Mouse (Mus musculus) frontal cortex, postnatal 10 days (tissue): ENCODE results near the gene Ppp2r5b.

Source experiments
- DNase-seq, 2 experiments: peaks; one replicate each; pipeline ENCODE4 v3.0.0; 2022; ENCODE audit warnings: low spot score in 2 of 2, mixed read lengths in 1 of 2

Ppp2r5b gene

GRCm38 (mm10) chr19:6268670-6269132 lies 33.0 kb upstream of the Ppp2r5b start:
- DNase-seq = no peak

DNA sequence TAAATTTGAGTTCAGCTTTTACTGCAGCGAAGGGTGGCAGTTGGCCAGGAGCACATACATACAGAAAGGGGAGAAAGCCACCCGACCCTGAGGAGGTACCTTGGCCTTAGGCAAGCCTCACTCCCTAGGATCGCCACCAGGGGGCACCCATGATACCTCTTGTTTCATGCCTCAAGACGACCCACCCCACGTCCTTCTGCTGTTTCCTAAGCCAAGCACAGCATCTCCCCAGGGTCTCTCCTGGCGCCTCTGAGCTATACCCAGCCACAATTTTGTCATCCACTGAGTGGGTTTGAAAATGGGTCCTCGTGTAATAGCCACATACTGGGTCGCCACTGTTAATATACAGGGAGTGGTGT lies 32.5 kb upstream of the Ppp2r5b start:
- DNase-seq = peak; percentile 72 to 80

DNA sequence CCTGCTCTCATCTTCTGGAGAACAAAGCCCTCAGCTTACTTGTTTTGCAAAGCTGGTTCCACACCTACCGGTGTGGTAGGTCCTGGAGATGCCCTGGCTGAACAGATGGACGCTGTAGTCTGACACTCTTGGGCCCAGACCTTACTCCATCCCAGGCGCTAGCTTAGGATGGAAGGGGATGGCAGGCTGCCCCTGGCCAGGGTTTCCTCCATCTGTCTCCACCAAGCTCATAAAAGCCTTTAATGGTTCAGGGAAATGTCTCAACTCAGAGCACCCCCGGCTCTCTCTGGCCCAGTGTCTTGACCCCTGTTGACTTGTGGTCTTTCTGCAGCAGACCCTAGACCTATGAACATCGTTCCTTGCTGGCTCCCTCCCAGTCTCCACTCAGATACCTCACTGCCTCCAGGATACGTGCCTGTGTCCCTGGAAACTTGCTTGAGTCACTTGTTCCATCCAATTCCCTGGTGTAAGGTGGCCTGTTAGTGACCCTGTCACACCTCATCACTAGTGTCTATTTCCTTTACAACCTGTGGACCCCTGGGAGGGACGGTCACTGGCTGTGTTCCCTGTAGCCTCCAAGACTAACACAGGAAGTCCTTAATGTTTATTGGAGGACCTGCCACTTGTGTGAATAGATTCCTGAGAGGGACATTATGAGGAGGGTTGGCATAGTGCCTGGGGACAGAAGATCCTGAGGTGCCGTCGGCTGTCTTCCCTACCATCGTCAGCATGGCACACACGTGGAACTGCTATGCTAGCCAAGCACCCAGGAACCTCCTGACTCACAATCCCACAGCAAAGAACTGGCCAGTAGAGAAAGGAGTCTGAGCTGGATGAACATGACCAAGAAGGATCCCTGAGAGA lies 31.9 kb upstream of the Ppp2r5b start:
- no peak for DNase-seq

- no peak for DNase-seq
These were observed 30.1 kb upstream of the Ppp2r5b start for GRCm38 (mm10) chr19:6265727-6266182.

DNA sequence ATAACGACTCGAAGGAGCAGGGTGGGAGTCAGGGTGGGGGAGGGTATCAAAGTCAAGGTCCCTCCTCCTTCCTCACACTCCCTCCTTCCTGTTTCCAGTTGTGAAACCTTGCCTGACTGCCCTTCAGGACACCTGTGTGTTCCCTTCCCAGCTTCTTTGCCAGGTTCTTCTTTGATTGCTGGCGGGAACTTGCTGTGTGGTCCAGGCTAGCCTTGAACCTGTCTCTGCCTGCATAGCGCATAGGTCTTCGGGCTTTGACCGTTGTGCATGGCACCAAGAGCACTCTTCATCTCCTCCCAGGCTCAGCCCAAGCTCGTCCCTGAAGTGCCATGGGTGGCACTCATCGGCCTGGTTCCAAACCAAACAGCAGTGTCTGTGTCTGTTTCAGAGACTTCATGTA lies 29.3 kb upstream of the Ppp2r5b start:
- DNase-seq = no peak

GRCm38 (mm10) chr19:6264200-6264599 lies 28.5 kb upstream of the Ppp2r5b start:
- no peak for DNase-seq

- DNase-seq = no peak
These were observed 27.3 kb upstream of the Ppp2r5b start for GRCm38 (mm10) chr19:6262839-6263433.

DNA sequence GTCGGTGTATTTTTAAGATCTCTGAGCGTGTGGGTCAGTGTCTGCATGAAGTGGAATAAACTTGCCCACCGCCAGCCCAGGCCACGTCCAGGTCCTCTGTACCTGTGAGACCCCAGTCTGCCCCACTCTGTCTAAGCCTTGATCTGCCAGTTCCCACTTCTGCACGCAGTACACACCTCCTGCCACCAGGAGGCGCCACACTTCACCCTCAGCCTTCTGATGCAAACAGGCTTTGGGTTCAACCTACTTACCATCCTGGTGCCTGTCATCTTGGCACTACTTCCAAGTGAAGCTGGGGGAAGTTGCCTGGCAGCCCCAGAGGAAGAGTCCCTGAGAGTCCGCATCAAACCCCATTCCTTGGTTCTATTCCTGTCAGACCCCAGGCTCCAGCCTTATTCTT lies 26.6 kb upstream of the Ppp2r5b start:
- peak in 1 of 2 experiments; percentile 57 for DNase-seq

- no peak for DNase-seq
These were observed 25.7 kb upstream of the Ppp2r5b start for GRCm38 (mm10) chr19:6261379-6261778.

DNA sequence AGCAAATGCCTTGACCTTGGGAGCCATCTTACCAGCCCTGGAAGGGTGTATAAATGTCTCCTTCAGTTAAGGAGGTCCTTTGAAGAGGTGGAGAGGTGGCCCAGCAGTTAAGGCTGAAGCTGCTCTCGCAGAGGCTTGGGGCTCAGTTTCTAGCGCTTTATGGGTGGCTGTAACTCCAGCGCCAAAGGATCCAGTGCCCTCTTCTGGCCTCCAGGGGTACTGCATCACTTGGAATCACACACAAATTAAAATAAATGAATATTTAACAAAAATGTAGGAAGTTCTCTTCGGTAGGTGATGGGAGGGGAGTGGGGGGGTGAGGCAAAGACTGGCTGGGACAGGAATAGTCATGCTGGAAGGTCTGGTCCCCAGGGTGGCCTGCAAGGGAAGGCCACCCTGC lies 25.3 kb upstream of the Ppp2r5b start:
- no peak for DNase-seq

DNA sequence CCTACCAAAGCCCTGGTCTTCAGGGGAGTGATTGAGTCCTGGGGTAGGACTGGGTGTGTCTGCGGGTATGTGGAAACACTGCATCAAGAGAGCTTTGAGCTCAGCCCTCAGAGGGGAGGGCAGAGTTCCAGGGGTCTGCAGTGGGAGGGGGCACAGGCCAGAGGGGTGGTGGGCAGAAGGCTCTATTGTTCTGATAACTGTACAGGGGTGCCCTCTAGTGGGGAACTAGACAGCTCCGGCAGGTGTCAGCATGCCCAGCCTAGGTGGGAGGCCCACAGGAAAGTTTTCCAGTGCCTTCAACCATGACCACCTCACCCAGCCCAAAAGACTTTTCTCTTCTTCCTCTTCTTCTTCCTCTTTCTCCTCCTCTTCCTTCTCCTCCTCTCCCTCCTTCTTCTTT lies 24.8 kb upstream of the Ppp2r5b start:
- DNase-seq = no peak

DNA sequence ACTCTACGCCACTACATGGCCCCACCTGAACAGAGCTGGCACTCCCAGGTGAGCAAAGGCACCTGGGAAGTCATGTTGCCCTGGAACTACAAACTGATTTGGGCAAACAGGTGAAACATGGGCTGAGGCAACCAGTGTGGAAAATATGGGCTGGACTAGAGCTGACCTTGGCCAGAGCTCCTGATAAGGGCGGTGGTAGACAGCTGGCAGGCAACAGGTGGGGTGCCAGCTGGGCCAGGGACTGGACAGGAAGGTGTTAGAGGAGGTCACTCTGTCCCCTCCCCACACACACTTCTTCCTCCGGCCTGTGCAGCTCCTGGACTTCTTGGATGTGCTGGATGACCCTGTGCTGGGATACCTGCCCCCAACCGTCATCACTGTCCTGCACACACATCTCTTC lies 17.3 kb upstream of the Ppp2r5b start:
- DNase-seq = no peak

DNA sequence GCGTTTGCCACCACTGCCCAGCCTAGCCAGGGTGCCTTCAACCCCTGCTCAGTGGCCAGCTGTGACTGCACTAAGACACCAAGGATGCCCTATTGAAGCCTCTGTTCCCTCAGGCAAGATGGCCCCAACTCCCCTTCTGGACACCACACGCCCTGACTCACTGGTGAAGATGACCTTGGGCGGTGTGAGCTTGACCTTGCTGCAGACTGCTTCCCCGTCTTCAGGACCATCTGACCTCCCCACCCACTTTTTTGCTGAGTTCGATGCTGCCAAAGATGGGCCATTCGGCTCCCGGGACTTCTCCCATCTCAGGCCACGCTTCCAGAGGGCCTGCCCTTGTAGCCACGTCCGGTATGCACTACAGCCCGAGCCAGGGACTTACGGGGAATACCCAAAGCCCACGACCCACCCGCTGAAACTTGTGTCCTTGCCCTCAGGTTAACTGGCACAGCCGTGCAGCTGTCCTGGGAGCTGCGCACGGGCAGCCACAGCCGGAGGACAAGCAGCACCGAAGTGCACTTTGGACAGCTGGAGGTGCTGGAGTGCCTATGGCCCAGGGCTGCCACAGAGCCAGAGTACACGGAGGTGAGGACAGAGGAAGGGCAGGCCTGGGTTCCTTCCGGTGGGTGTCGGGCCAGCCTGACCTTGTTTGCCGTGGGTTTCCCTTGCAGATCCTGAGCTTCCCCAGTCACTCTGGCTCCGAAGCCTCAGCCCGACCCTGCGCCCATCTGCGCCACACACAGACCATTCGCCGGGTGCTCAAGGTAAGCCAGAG lies 12.0 kb upstream of the Ppp2r5b start:
- no peak for DNase-seq

GRCm38 (mm10) chr19:6245806-6246205 lies 10.1 kb upstream of the Ppp2r5b start:
- no peak for DNase-seq

DNA sequence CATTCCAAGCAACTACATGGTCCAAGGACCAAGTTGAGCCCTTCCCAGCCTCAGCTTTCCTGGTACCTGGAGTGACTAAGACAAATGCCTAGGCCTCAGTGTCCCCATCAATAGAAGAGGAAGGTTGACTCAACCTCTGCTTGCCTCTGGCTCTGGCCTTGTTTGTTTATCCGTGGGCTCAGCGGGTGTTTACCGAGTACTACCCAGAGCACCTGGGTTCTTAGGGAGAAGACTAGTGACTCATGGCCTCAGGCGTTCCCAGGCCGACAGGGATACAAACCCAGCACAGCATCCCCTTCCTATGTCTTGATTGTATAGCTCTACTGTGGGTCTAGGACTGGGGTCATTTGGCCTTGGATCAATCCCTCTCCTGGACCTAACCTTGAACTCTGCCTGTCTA lies 7.6 kb upstream of the Ppp2r5b start:
- no peak for DNase-seq

GRCm38 (mm10) chr19:6242281-6242680 lies 6.6 kb upstream of the Ppp2r5b start:
- DNase-seq = no peak

DNA sequence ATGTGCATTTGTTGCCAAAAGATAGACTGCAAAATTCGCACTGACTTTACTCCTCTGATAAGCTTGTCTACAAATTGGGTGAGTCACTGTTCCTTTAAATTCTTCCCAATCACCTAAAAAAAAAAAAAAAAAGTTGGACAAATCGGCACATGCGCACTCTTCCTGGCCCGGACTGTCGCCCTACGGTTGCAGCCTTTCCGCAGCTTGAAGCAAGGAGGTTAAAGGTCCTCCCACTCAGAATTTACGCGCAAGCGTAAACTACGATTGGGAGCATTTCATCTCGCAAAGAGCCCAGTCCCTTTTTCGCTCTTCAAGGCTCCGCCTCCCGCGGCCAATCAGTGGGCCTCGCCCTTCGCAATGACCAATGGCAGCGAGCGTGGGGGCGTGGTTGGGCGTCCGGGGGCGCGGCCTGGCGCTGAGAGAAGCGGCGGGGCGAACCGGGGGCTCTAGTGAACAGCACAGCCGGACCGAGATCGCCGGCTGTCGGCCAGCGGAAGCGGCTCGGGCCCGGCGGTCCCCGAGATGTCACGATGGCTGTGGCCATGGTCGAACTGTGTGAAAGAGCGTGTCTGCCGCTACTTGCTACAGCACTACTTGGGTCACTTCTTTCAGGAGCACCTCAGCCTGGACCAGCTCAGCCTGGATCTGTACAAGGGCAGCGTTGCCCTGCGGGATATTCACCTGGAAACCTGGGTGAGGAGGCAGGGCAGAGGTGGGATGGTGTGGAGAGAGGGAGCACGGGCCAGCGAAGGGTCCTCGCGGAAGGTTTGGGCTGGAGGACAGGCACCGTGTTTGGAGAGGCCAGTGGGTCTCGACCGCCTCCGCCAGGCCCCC lies 5.8 kb upstream of the Ppp2r5b start, which contains the start of gene Atg2a:
Atg2a (plus strand) TSS at position 395 of the 834 bp plus-strand sequence.
- DNase-seq = peak; percentile 97 to 98

- no peak for DNase-seq
These were observed 5.1 kb upstream of the Ppp2r5b start for GRCm38 (mm10) chr19:6240725-6241124.

DNA sequence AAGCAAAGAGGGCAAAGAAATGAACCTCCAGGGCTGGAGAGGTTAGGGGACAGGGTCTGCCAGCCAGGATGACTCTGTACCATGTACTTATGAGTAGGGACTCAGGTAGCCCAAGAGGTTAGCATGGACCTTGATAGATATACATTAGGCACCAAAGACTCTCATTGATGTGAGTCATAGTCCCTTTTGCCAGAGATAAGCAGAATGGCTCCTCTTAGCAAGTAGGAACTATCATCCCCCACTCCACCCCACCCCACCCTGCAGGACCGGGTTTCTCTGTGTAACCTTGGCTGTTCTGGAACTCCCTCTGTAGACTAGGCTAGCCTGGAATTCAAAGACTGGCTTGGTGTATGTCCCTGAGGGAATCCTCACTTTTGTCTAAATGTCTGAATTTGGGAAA lies 4.5 kb upstream of the Ppp2r5b start:
- DNase-seq = no peak

- no peak for DNase-seq
These were observed 3.1 kb upstream of the Ppp2r5b start for GRCm38 (mm10) chr19:6238740-6239139.

DNA sequence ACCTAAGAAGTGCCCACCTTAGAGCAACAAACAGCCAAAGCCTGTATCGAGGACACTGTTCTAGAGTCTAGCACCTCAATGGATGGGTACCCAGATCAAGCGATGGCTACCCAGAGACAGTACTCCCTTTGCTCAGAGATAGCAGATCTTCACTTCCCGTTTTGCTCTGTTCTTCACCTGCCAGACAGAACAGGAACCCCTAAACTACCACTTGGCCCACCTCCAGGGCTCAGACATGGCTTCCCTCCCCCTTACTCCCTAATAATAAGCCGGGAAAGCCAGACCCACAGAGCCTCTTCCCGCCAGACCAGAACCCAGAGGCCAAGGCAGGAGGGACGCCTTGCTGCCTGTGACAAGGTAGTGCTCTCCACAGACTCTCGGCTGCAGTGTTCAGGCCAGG lies 1.2 kb upstream of the Ppp2r5b start:
- no peak for DNase-seq
